In the genomic region with DNA sequence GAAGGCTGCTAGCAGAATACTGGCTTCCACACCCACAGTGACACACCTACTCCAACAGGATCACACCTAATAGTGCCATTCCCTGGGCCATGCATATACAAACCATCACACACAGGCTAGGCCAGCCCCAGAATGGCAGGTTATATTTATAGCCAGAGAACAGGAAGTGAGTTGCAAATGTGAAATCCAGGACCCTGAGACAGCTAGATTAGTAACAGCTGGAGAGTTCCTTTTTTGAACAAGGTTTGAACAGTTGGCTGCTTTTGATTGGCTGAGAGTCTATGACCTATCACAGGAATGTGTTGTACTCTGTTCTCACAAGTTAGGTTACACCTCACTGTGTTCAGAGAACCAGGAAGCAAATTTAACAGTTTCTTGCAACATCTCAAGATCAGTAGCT, we compare ENCODE assay signal across 8 mouse cellular contexts.
DNase-seq lines count a peak whose midpoint lies in the region; ATAC-seq and TF ChIP-seq lines count a peak whose summit lies in the region.

No protein-coding gene starts in this region.

- ATAC-seq in lung, embryonic 14.5 days (ENCODE audit: insufficient read depth) = peak; percentile 72; the same call in 1 of the 2 replicates
- 0 out of 2 replicates have a peak, but pooled peaks have one; percentile 36 for ATAC-seq in embryonic facial prominence, embryonic 11.5 days (replicated peaks; ENCODE audit: insufficient number of reproducible peaks, low FRiP score, low TSS enrichment, low read depth)
- peak; percentile 55 for ATAC-seq in liver, embryonic 12.5 days
- no peak for ATAC-seq in neural tube, embryonic 15.5 days (ENCODE audit: low FRiP score)

- no peaks in the 10 kb centered on the region for H3K36me3 ChIP-seq in lung, embryonic 14.5 days (ENCODE audit: insufficient read depth)
- H3K36me3 ChIP-seq in embryonic facial prominence, embryonic 11.5 days (replicated peaks; ENCODE audit: control insufficient read depth, insufficient read depth, low read depth, low read length) = no peaks in the 10 kb centered on the region
- no peaks in the 10 kb centered on the region for H3K36me3 ChIP-seq in liver, embryonic 12.5 days
- H3K36me3 ChIP-seq in neural tube, embryonic 15.5 days = no peaks in the 10 kb centered on the region
- H3K36me3 ChIP-seq in hindbrain, embryonic 10.5 days = no peaks in the 10 kb centered on the region

- no peak overlapping the region for H3K9ac ChIP-seq in lung, embryonic 14.5 days
- no peak overlapping the region for H3K9ac ChIP-seq in embryonic facial prominence, embryonic 11.5 days (replicated peaks; ENCODE audit: low read length)
- H3K9ac ChIP-seq in liver, embryonic 12.5 days = no peak overlapping the region
- H3K9ac ChIP-seq in neural tube, embryonic 15.5 days (replicated peaks) = no peak overlapping the region

- TF ChIP-seq POLR2A in lung, adult 2 months (IDR thresholded peaks at IDR 0.05; ENCODE audit: borderline replicate concordance, extremely low read depth, low read depth, low read length) = no peak

- H3K9me3 ChIP-seq in lung, embryonic 14.5 days (ENCODE audit: low read depth, low read length) = no peaks in the 10 kb centered on the region
- no peaks in the 10 kb centered on the region for H3K9me3 ChIP-seq in embryonic facial prominence, embryonic 11.5 days (replicated peaks; ENCODE audit: control insufficient read depth, low read length)
- H3K9me3 ChIP-seq in liver, embryonic 12.5 days (replicated peaks) = peaks cover 3% of the 10 kb centered on the region; the same call in 1 of the 2 replicates
- no peaks in the 10 kb centered on the region for H3K9me3 ChIP-seq in neural tube, embryonic 15.5 days (replicated peaks)
- H3K9me3 ChIP-seq in hindbrain, embryonic 10.5 days = peaks cover 4% of the 10 kb centered on the region; the same call in 1 of the 2 replicates

- H3K27me3 ChIP-seq in lung, embryonic 14.5 days (ENCODE audit: insufficient read depth, low read length) = no peaks in the 10 kb centered on the region
- H3K27me3 ChIP-seq in embryonic facial prominence, embryonic 11.5 days (ENCODE audit: control insufficient read depth, insufficient read depth, low read length) = no peaks in the 10 kb centered on the region
- H3K27me3 ChIP-seq in liver, embryonic 12.5 days (replicated peaks) = peaks cover 4% of the 10 kb centered on the region; the same call in 1 of the 2 replicates
- no peaks in the 10 kb centered on the region for H3K27me3 ChIP-seq in neural tube, embryonic 15.5 days (replicated peaks)
- H3K27me3 ChIP-seq in hindbrain, embryonic 10.5 days (ENCODE audit: insufficient read depth, poor library complexity, severe bottlenecking) = no peaks in the 10 kb centered on the region

- no peaks in the 10 kb centered on the region for H3K4me1 ChIP-seq in lung, embryonic 14.5 days (ENCODE audit: insufficient read depth)
- no peaks in the 10 kb centered on the region for H3K4me1 ChIP-seq in lung, adult 2 months (ENCODE audit: control insufficient read depth, insufficient read depth, low read length)
- no peaks in the 10 kb centered on the region for H3K4me1 ChIP-seq in embryonic facial prominence, embryonic 11.5 days (ENCODE audit: control insufficient read depth, insufficient read depth, low read length)
- peaks cover 32% of the 10 kb centered on the region for H3K4me1 ChIP-seq in liver, embryonic 12.5 days
- H3K4me1 ChIP-seq in neural tube, embryonic 15.5 days = no peaks in the 10 kb centered on the region
- H3K4me1 ChIP-seq in hindbrain, embryonic 10.5 days (replicated peaks) = peaks cover 6% of the 10 kb centered on the region; the same call in 1 of the 2 replicates

- H3K4me2 ChIP-seq in lung, embryonic 14.5 days = no peak overlapping the region
- H3K4me2 ChIP-seq in embryonic facial prominence, embryonic 11.5 days (ENCODE audit: low read depth, low read length) = no peak overlapping the region
- no peak overlapping the region for H3K4me2 ChIP-seq in liver, embryonic 12.5 days
- no peak overlapping the region for H3K4me2 ChIP-seq in neural tube, embryonic 15.5 days

- no peak for TF ChIP-seq CTCF in lung, embryonic 14.5 days (IDR thresholded peaks at IDR 0.05; ENCODE audit: low read depth)
- TF ChIP-seq CTCF in lung, adult 2 months (IDR thresholded peaks at IDR 0.05; ENCODE audit: insufficient read depth, low read length) = no peak

- H3K4me3 ChIP-seq in lung, embryonic 14.5 days (ENCODE audit: low read depth, low read length) = no peak overlapping the region
- no peak overlapping the region for H3K4me3 ChIP-seq in lung, adult 2 months (replicated peaks; ENCODE audit: extremely low read depth, low read depth, low read length)
- no peak overlapping the region for H3K4me3 ChIP-seq in embryonic facial prominence, embryonic 11.5 days (ENCODE audit: low read depth, low read length)
- no peak overlapping the region for H3K4me3 ChIP-seq in liver, embryonic 12.5 days
- H3K4me3 ChIP-seq in neural tube, embryonic 15.5 days (replicated peaks) = no peak overlapping the region
- H3K4me3 ChIP-seq in hindbrain, embryonic 10.5 days = no peak overlapping the region

- H3K27ac ChIP-seq in lung, embryonic 14.5 days (ENCODE audit: low read depth) = no peak overlapping the region
- no peak overlapping the region for H3K27ac ChIP-seq in embryonic facial prominence, embryonic 11.5 days (replicated peaks; ENCODE audit: low read depth, low read length)
- H3K27ac ChIP-seq in liver, embryonic 12.5 days = no peak overlapping the region
- no peak overlapping the region for H3K27ac ChIP-seq in neural tube, embryonic 15.5 days (replicated peaks)
- H3K27ac ChIP-seq in hindbrain, embryonic 10.5 days = no peak overlapping the region

- peak; percentile 66 for DNase-seq in lung, embryonic 14.5 days
- no peak for DNase-seq in lung, adult 2 months
- peak; percentile 81 for DNase-seq in embryonic facial prominence, embryonic 11.5 days (ENCODE audit: low spot score)
- peak; percentile 62 to 66 for DNase-seq in thymus, postnatal 10 days (ENCODE audit: low spot score in 2 of 2)
- no peak for DNase-seq in gastrocnemius, postnatal 4 days (ENCODE audit: low spot score in 2 of 2)
- no peak for DNase-seq in hindbrain, embryonic 10.5 days (ENCODE audit: low spot score)

Comparison
In these comparisons a context has a peak if more than half of its experiments do, and no peak if none do; other contexts are left out.
1. DNase-seq: peak in lung, embryonic 14.5 days (single experiment), embryonic facial prominence, embryonic 11.5 days (single experiment) and thymus, postnatal 10 days (2 of 2); none in lung, adult 2 months (single experiment), gastrocnemius, postnatal 4 days (0 of 2) and hindbrain, embryonic 10.5 days (single experiment).